Mouse (Mus musculus) cortical plate, adult 2 months (tissue): Measurements from ENCODE around the gene Ceacam3.

Experiments
- CTCF ChIP-seq: fragments of 200-500 bp; IDR thresholded peaks from 2 replicates; pipeline ENCODE4 v1.5.1; 2011; ENCODE audit warnings: mild to moderate bottlenecking, control low read depth, low read length; ENCODE audit not compliant: insufficient read depth; ENCODE audit errors: extremely low read depth
- POLR2A ChIP-seq: fragments of 200-500 bp; IDR thresholded peaks from 2 replicates; pipeline ENCODE4 v1.6.1; 2011; ENCODE audit warnings: mild to moderate bottlenecking, low read length, control low read depth; ENCODE audit not compliant: insufficient read depth; ENCODE audit errors: extremely low read depth

DNA sequence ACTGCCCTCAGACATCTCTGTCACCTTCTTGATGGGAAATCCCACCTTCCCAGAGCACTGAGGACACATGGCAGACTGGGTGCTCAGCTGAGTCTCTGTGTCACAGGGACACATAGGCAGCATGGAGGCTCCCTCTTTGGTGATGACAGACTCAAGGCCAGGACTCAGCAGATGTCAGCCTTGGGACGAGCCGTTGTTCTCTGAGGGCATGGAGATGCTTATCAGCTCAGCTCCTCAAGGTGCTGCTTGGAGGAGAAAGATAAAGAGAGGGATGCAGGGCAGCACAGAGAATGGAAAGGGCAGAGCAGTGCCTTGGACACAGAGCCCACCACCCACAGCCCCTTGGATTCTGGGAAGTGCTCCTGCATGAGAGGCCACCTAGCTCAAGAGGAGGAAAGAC, at the start of gene Ceacam3:
- TF ChIP-seq CTCF, result no peak
- TF ChIP-seq POLR2A, result no peak
